Mouse (Mus musculus) cerebellum, adult 18-20 months (tissue): ENCODE measurements around the gene Mup13.
"Not testable (repeated sequence)": the region's sequence is repeated elsewhere in the genome, so short reads cannot be mapped to it uniquely, and the experiment has no call there.

Experiments used
- DNase-seq, 2 experiments: peaks; one replicate each; pipeline ENCODE4 v3.0.0; 2021

The Mup13 gene

DNA sequence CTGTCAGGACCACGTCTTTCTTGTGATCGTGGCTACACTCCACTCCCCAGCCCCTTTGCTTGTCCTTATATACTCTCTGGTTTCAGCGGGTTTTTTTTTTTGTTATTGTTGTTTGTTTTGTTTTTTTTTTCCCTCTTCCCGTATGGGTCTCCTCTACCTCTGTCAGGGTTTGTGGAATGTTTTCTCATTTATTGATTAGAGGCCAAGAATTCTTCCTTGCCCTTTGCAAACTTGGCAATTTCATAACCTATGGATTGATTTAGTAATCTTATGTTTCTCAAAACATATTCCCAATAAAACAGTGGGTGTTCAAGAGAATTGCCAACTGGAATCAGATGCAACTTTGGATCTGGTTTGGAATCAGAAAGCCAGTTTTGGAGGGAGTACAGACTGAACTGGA lies at the start of gene Mup13:
Gene Mup13, minus strand, starts transcription at position 101 of the 400 bp plus-strand sequence.
- not testable (repeated sequence) for DNase-seq
